Mouse (Mus musculus) limb, embryonic 13.5 days (tissue): ENCODE data around the gene Irf9. TPM values are rescaled to one million over a fixed set of nuclear protein-coding genes. Genes with fewer than 3 reads are reported as not detected.

ENCODE experiments used
- ATAC-seq: fragments of 200-750 bp; cut with Nextera tagmentation; 2 replicates; pipeline ENCODE4 v1.8.0; 2017; ENCODE audit warnings: low read depth, moderate number of reproducible peaks, moderate TSS enrichment; ENCODE audit not compliant: low FRiP score
- H3K27ac ChIP-seq: fragments of 300-500 bp; sonication (generic); 2 replicates; pipeline ENCODE4 v1.5.1; 2015; ENCODE audit warnings: inconsistent platforms, mild to moderate bottlenecking, moderate library complexity
- H3K27me3 ChIP-seq: fragments of 300-500 bp; sonication (generic); 2 replicates; pipeline ENCODE4 v1.6.1; 2015; ENCODE audit warnings: mild to moderate bottlenecking, inconsistent platforms
- H3K36me3 ChIP-seq: fragments of 300-500 bp; sonication (generic); 2 replicates; pipeline ENCODE4 v1.6.1; 2015; ENCODE audit warnings: inconsistent platforms, mild to moderate bottlenecking, moderate library complexity
- H3K4me1 ChIP-seq: fragments of 300-500 bp; sonication (generic); 2 replicates; pipeline ENCODE4 v1.6.1; 2015; ENCODE audit warnings: inconsistent platforms
- H3K4me2 ChIP-seq: fragments of 300-500 bp; sonication (generic); replicated peaks from 2 replicates; pipeline ENCODE4 v1.6.1; 2015; ENCODE audit warnings: inconsistent platforms, mild to moderate bottlenecking, moderate library complexity
- H3K4me3 ChIP-seq: fragments of 300-500 bp; sonication (generic); 2 replicates; pipeline ENCODE4 v1.5.1; 2015; ENCODE audit warnings: moderate library complexity, mild to moderate bottlenecking, inconsistent platforms
- H3K9ac ChIP-seq: fragments of 300-500 bp; sonication (generic); 2 replicates; pipeline ENCODE4 v1.6.1; 2015; ENCODE audit warnings: mild to moderate bottlenecking, inconsistent platforms
- H3K9me3 ChIP-seq: fragments of 300-500 bp; sonication (generic); 2 replicates; pipeline ENCODE4 v1.6.1; 2016; ENCODE audit warnings: inconsistent platforms
- WGBS: fragments of 180-500 bp; shearing (Covaris S2); methylation state at CpG from one replicate; pipeline ENCODE4 v1.1.7; 2015; 5-methylcytosine and 5-hydroxymethylcytosine counted together
- polyA plus RNA-seq: library from polyadenylated mRNA; unstranded; fragments of >200 nt; fragmentation: Nextera tagmentation; extraction: Ambion mirVana; gene quantifications from 2 replicates; pipeline ENCODE4 v1.2.1, GENCODE M21; 2015

The Irf9 gene
- polyA plus RNA-seq, 1 experiment from 2014 or later, result 11.2 TPM

DNA sequence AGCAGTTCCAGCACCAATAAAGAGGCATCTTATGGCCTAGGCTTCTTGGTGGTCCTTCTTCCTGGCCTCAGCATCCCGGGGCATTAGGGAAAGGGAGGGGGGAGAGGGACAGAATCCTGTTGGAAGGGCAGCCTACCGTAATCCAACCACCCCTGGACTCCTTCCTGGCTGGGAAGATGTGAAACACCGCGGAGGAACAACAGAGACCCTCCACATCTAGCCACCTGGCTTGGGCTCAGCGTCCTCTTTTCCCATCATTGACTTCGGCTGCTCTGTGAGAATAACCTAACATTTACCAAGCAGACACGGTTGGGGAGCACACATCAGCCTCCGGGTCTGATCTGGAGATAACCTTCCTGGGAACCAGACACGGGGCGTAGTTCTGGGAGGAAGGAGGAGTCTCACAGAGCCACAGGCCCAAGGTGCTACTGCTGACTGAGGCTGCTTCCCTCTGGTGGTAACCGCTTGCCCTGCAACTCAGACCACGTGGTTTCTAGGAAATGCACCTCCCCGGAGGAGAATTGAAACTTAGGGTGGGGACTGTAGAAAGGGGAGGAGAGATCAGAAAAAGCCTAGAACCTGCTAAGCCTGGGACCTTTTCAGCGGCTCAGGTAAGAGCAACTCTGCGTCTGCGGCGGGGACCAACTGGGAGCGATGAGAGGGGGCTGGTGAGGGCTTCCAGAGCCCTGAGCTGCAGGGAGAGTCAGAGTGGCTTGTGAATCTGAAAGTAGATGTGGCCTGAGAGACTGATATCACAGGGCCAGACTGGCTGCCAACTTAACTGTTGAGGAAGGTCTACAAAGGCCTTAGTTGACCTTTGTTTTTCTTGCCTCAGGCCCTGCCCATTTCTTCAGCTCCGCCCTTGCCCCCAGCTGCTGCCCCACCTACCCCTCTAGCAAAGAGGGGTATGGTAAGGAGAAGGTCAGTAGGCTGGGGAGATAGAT is 534 bp downstream of the Irf9 start:
- WGBS, result 16% methylated on average over 19 of the region's 19 CpGs
- H3K27ac ChIP-seq, result peak overlapping the region; percentile 72
- H3K36me3 ChIP-seq, result peaks cover 80% of the 10 kb centered on the region
- H3K27me3 ChIP-seq, result no peaks in the 10 kb centered on the region
- H3K4me3 ChIP-seq, result peak overlapping the region; percentile 41
- peaks cover 17% of the 10 kb centered on the region for H3K4me1 ChIP-seq
- peak; percentile 92 for ATAC-seq
- no peaks in the 10 kb centered on the region for H3K9me3 ChIP-seq
- peak overlapping the region; percentile 64 for H3K4me2 ChIP-seq
- peak overlapping the region; percentile 65 for H3K9ac ChIP-seq

DNA sequence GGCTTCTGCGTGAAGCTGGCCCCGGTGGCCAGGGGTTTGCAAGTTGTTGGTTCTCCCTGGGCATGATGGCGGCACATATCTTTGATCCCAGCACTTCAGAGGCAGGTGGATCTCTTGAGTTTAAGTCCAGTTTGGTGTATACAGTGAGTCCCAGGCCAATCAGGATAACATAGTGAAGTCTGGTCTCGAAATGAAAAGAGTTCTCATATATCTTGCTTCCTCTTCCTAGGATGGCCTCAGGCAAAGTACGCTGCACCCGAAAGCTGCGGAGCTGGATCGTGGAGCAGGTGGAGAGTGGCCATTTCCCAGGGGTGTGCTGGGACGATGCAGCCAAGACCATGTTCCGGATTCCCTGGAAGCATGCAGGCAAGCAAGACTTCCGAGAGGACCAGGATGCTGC is 1.5 kb downstream of the Irf9 start:
- WGBS, result 91% methylated on average over 11 of the region's 11 CpGs
- ATAC-seq, result no peak
- peaks cover 17% of the 10 kb centered on the region for H3K4me1 ChIP-seq
- H3K27me3 ChIP-seq, result no peaks in the 10 kb centered on the region
- H3K27ac ChIP-seq, result no peak overlapping the region
- H3K9me3 ChIP-seq, result no peaks in the 10 kb centered on the region
- peak overlapping the region; percentile 64 for H3K4me2 ChIP-seq
- H3K36me3 ChIP-seq, result peaks cover 80% of the 10 kb centered on the region
- H3K9ac ChIP-seq, result no peak overlapping the region
- peak overlapping the region; percentile 41; the same call in 1 of the 2 replicates for H3K4me3 ChIP-seq

DNA sequence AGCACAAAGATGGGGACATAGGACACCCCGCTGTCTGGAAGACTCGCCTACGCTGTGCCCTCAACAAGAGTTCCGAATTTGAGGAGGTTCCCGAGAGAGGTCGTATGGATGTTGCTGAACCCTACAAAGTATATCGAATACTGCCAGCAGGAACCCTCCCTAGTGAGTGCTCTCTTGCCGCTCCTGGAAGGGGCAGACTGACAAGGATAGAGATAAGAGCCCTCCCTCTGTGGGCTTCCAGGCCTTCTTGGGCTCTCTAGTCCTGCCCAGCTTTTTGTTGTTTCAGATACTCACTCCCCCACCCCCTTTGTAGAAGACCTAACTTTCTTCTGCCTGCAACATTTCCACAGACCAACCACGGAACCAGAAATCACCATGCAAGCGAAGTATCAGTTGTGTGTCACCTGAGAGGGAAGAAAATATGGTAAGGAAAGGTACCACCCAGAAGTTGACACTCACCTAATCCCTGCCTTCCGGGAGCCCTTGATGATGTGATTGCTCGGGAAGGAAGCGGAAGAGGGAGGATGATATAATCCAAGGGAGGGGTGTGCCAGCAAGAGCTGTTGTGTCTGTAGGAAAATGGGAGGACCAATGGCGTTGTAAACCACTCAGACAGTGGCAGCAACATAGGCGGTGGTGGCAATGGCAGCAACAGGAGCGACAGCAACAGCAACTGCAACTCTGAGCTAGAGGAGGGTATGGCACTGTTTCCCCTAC is 2.5 kb downstream of the Irf9 start:
- H3K36me3 ChIP-seq, result peaks cover 74% of the 10 kb centered on the region
- no peak overlapping the region for H3K9ac ChIP-seq
- WGBS, result 92% methylated on average over 16 of the region's 16 CpGs
- no peak overlapping the region for H3K27ac ChIP-seq
- H3K4me1 ChIP-seq, result peaks cover 17% of the 10 kb centered on the region
- no peak overlapping the region for H3K4me3 ChIP-seq
- H3K4me2 ChIP-seq, result no peak overlapping the region
- no peaks in the 10 kb centered on the region for H3K9me3 ChIP-seq
- no peak for ATAC-seq
- no peaks in the 10 kb centered on the region for H3K27me3 ChIP-seq

DNA sequence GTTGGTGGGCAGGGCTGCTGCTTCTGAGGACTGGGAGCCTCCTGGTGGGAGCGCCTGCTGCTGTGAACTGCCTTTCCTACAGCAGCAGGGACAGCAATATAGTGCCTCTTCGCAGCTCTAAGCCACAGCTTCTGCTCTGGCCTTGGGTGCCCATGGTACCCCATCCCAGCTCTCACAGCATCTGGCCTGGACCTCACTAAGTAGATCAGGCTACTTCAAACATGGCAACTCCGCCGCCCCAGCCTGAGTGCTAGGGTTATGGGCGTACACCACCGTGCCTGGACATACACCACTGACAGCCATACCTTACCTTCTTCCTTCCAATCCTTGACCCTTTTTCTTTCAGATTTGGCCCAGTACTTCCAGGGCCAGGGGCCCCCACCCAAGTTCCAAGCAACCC is 5.0 kb downstream of the Irf9 start:
- ATAC-seq, result no peak
- peaks cover 14% of the 10 kb centered on the region for H3K4me1 ChIP-seq
- no peaks in the 10 kb centered on the region for H3K27me3 ChIP-seq
- no peaks in the 10 kb centered on the region for H3K9me3 ChIP-seq
- H3K27ac ChIP-seq, result no peak overlapping the region
- H3K4me2 ChIP-seq, result no peak overlapping the region
- no peak overlapping the region for H3K4me3 ChIP-seq
- 95% methylated on average over 6 of the region's 6 CpGs for WGBS
- H3K9ac ChIP-seq, result no peak overlapping the region
- peaks cover 49% of the 10 kb centered on the region for H3K36me3 ChIP-seq

DNA sequence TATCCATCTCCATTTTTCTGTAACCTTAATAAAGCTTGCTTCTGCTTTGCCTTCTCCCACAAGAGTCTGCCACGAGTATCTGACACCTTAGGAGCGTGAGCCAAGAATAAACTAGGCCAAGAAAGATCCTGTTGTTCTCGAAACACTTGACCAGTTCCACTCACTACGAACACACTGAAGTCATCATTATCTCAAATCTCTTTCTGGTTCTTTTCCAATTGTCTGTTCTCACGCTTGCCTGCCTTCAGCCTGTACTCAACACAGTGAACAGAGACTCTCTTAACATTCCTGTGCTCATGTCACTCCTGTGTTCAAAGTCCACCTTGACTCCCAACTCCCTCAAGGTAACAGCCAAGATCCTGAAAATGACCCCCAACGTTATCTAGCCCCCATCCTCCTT is 10.0 kb downstream of the Irf9 start:
- WGBS, result 76% methylated on average over 6 of the region's 6 CpGs
- Histone ChIP-seq H3K4me1 (no peaks in the 10 kb centered on the region), H3K4me3 (no peak overlapping the region), H3K4me2 (no peak overlapping the region), H3K9me3 (no peaks in the 10 kb centered on the region), H3K27ac (no peak overlapping the region), H3K27me3 (no peaks in the 10 kb centered on the region), H3K36me3 (peaks cover 18% of the 10 kb centered on the region), H3K9ac (no peak overlapping the region)
- ATAC-seq, result no peak

DNA sequence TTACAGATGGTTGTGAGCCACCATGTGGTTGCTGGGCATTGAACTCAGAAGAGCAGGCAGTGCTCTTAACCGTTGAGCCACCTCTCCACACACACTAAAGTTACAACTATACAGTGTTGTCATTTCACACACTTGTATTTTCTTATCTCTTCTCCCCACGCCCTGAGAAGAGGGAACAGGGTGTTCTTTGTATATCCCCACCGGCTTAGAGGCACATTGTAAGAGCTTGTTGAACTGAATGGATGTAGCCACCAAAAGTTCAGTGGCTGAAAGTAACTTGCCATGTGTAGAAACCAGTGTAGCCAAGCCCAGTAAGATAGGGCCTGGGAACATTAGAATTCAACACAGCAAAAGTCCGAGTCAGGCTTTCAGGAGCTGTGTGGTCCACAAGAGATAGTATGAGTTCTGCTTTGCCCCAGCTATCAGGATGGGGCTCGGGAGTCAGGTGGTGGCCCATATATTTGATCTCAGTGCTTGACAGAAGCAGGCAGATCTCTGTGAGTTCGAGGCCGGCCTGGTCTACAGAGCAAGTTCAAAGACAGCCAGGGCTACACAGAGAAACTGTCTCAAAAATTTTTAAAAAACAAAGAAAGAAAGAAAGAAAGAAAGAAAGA is 11.3 kb downstream of the Irf9 start:
- Histone ChIP-seq H3K27me3 (no peaks in the 10 kb centered on the region; the same call in 1 of the 2 replicates), H3K4me2 (no peak overlapping the region), H3K4me1 (peaks cover 6% of the 10 kb centered on the region; the same call in 1 of the 2 replicates), H3K9ac (no peak overlapping the region), H3K4me3 (no peak overlapping the region), H3K9me3 (no peaks in the 10 kb centered on the region), H3K27ac (no peak overlapping the region), H3K36me3 (peaks cover 5% of the 10 kb centered on the region; the same call in 1 of the 2 replicates)
- 83% methylated on average over 7 of the region's 7 CpGs for WGBS
- no peak for ATAC-seq

DNA sequence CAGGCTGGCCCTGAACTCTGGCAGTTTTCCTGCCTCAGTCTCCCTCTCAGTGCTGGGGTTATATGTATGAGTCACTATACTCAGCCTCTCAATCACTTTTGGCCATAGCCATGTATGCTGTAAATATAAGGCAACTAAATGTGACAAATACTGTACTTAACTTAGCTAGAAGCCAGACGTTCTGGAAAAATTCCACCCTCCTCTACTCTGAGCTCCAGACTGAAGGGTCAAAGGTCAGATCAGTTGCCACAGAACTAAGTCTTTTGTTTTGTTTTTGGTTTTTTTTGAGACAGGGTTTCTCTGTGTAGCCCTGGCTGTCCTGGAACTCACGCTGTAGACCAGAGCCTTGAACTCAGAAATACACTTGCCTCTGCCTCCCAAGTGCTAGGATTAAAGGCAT is 12.5 kb downstream of the Irf9 start:
- Histone ChIP-seq H3K4me2 (no peak overlapping the region), H3K9ac (no peak overlapping the region), H3K4me1 (peaks cover 6% of the 10 kb centered on the region; the same call in 1 of the 2 replicates), H3K9me3 (no peaks in the 10 kb centered on the region), H3K36me3 (no peaks in the 10 kb centered on the region), H3K27ac (no peak overlapping the region), H3K27me3 (no peaks in the 10 kb centered on the region; the same call in 1 of the 2 replicates), H3K4me3 (no peak overlapping the region)
- ATAC-seq, result no peak
- WGBS, result 49% methylated on average over 2 of the region's 2 CpGs

DNA sequence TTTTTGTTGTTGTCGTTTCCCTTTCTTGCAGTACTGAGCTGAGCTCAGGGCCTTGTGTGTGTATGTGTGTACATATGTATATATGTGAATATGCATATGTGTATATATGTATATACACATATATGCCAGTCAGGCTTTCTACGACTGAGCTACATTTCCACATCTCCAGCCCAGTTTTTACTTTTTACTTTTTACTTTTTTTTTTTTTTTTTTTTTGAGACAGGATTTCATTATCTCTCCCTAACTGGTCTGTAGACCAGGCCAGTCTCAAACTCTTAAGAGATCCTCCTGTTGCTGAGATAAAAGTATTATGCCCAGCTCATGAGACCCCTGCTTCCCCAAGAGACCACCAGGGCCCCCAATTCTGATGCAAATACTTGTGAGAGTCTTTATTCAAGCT is 13.5 kb downstream of the Irf9 start:
- no peak overlapping the region for H3K9ac ChIP-seq
- H3K4me2 ChIP-seq, result no peak overlapping the region
- no peaks in the 10 kb centered on the region for H3K9me3 ChIP-seq
- H3K4me1 ChIP-seq, result peaks cover 6% of the 10 kb centered on the region; the same call in 1 of the 2 replicates
- WGBS, result 82% methylated on average over 2 of the region's 2 CpGs
- H3K27ac ChIP-seq, result no peak overlapping the region
- no peak overlapping the region for H3K4me3 ChIP-seq
- no peak for ATAC-seq
- H3K27me3 ChIP-seq, result no peaks in the 10 kb centered on the region; the same call in 1 of the 2 replicates
- H3K36me3 ChIP-seq, result no peaks in the 10 kb centered on the region

DNA sequence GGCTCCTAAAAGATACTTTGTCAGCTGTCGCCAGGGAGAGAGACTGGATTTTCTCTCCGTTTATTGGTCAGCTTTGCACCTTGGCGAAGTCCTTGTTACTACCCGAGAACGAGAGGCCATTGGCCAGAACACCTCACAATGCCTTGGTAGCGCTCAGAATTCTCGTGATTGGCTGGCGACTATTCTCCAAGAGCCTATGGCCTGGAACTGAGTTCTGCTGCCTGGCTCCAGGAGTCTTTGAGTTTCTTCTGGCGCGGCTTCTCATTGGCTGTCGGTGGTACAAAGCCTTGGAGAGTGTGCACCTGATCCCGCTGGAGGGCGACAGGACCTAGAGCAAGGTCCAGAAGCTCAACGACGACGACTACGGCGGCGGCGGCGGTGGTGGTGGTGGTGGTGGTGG is 14.5 kb downstream of the Irf9 start, which contains the start of gene Rec8:
Rec8 (plus strand) TSS at position 216 of the 400 bp plus-strand sequence.
- H3K27ac ChIP-seq, result no peak within 1 kb of the TSS
- 0 out of 2 replicates have a peak, but pooled peaks cover 3% of the 10 kb centered on the region for H3K36me3 ChIP-seq
- peak; percentile 79 for ATAC-seq
- no peaks in the 10 kb centered on the region for H3K9me3 ChIP-seq
- no peaks in the 10 kb centered on the region; the same call in 1 of the 2 replicates for H3K27me3 ChIP-seq
- WGBS, result 16% methylated on average over 21 of the region's 21 CpGs
- H3K4me3 ChIP-seq, result peak within 1 kb of the TSS; percentile 34
- peaks cover 6% of the 10 kb centered on the region; the same call in 1 of the 2 replicates for H3K4me1 ChIP-seq
- H3K9ac ChIP-seq, result peak within 1 kb of the TSS; percentile 43
- H3K4me2 ChIP-seq, result peak within 1 kb of the TSS; percentile 58

DNA sequence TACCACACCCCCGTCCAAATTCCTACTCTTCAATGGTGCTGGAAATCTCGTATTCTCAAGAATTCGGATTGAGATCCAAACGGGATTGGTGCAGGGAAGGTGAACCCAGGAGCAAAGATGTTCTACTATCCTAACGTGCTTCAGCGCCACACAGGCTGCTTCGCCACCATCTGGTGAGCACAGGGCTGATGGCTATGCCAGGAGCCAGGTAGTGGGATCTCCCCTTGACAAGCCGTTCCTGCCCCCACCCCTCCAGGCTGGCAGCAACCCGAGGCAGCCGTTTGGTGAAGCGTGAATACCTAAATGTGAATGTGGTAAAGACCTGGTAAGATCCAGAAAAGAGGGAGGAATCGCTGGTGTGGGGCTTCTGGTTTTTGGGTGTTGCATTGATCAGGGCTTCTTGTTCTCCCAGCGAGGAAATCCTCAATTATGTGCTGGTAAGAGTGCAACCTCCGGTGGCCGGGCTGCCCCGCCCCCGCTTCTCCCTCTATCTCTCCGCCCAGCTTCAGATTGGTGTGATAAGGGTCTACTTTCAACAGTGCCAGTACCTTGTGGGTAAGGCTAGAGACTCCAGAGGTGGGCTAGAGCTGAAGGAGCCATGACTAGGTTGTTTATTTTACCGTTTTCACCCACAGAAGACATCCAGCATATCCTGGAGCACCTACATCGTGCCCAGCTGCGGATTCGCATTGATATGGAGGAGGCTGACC is 15.3 kb downstream of the Irf9 start:
- 49% methylated on average over 22 of the region's 22 CpGs for WGBS
- Histone ChIP-seq H3K27ac (no peak overlapping the region), H3K9ac (peak overlapping the region; percentile 43), H3K4me1 (peaks cover 6% of the 10 kb centered on the region; the same call in 1 of the 2 replicates), H3K4me3 (peak overlapping the region; percentile 34), H3K36me3 (peaks cover 7% of the 10 kb centered on the region), H3K9me3 (no peaks in the 10 kb centered on the region), H3K4me2 (peak overlapping the region; percentile 58), H3K27me3 (no peaks in the 10 kb centered on the region; the same call in 1 of the 2 replicates)
- ATAC-seq, result no peak

DNA sequence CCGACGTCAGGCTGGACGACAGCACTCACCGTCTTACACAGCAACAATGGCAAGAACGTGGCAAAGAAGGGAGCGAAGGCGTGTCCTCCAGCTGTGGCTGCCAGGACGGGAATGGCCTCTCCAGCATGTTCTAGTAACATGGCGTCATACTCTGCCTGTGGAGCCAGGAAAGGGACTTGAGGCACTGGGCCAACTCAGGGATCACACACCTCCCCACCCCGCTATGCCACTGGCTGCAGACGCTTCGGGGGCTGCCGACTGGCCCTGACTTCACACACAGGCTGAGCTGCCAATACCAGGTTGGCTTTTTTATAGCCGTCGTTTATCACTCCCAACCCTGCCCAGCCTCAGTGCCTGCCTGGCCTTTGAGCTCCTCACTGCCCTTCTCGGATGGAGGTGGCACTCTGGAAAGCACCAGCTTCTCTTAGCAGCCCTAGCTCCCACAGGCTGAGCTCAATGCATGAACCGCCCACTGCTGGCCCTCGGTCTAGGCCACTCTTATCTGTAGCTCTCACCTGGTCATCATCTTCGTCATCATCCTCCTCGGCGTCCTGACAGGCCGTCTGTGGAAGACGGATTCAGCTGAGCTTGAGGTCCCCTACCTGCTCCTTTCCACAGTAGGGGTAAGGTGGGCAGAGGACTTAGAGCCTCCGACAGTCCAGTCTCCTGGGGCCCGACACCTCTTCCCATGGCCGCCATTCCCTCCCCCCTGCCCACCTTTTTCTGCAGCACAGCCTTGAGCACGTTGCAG is 24.9 kb downstream of the Irf9 start:
- no peak for ATAC-seq
- Histone ChIP-seq H3K9me3 (no peaks in the 10 kb centered on the region), H3K27ac (no peak overlapping the region), H3K4me3 (no peak overlapping the region), H3K36me3 (peaks cover 98% of the 10 kb centered on the region), H3K4me1 (no peaks in the 10 kb centered on the region), H3K27me3 (no peaks in the 10 kb centered on the region), H3K4me2 (no peak overlapping the region), H3K9ac (no peak overlapping the region)
- WGBS, result 74% methylated on average over 27 of the region's 27 CpGs
